Mouse (Mus musculus): ENCODE measurements around the gene Muc4.

Muc4 gene

DNA sequence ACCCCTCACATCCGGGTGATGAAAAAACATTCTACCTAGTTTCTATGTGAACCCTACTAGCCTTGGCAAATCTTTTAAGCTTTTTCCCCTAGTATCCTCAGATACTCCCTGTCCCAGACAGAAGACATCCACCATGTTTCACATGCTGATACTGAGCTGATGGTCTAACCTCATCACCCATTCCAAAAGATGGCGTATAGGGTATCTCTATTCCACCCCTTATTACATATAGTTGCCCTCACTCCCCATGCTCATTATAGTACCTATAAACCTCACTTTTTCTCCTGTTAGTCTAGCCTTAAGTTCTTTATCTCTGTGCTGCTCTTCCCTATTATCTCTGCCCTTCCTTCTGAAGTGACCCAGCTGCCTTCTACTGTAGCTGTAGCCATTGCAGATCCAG lies at the start of gene Muc4:
TSS of gene Muc4 (plus strand) at position 301 of the 400 bp plus-strand sequence.
- no peak for DNase-seq (ENCODE audit: low read depth, low spot score)

DNA sequence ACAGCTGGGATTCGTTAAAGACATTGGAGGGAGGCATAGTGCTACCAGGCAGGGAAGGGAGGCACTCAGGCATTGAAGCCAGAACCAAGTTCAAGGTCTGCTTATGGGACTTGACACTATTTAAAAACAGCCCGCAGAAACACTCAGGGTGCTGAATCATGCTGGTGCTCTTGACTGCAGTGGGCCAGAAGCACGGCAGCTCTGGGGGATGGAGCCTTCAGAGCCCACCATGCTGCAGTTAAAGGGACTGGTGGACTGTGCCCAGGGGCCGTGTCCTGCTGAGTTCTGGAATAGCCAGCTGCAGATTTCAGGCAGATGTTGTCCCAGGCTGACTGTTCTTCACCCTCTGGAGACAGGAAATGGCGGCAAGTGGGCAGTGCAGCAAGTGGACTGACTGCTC lies 49.7 kb upstream of the Muc4 start:
- DNase-seq (ENCODE audit: low read depth, low spot score): no peak

DNA sequence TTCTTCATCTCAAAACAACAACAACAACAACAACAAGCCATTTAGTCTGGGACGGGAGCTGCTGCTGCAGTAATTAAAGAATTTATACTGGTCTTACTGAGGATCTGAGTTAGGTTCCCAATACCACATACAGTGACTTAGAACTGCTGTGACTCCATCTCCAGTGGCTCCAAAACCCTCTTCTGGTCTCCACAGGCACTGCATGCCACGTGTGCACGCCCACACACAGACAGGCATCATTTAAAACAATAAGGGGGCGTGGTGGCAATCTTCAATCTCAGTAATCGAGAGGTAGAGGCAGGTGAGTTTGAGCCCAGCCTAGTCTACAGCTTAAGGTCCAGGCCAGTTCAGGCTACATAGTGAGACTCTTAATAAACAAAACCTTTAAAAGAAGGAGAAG lies 48.5 kb upstream of the Muc4 start:
- DNase-seq (ENCODE audit: low read depth, low spot score): no peak

DNA sequence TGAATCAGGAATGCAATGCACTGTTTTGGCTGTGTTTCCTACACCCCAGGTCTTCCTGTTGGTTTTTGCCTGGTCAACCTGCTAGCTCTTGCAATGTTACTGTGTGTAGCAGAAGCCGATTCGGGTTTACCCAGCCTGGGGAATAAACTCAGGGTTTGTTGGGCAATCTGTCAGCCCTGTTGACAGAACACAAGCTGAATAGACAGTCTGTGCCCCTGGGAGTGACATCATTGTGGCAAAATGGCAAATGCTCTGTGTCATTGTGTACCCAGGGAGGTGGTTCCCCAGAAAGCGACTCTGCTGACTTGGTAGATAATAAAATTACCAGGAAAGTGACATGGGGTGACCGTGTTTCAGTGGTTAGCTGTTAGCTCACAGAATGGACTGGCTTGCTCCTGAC lies 46.9 kb upstream of the Muc4 start:
- no peak for DNase-seq (ENCODE audit: low read depth, low spot score)

DNA sequence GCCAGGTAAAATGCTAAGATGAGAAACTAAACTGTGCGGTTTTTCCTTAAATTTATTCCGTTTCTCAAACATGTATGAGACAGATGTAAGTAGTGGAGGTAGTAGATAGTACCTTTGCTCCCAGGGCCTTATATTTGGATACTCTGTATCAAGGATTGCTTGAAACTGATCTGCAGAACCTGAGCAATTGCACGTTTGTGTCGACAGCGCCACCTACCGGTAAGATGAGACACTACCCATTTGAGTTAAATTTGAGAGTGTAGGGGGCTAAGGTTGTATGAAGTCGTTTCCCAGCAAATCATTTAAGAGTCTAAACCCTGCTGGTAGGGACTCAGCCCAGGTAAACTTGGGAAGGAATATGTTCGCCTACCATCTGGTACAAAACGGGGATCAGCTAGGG lies 46.2 kb upstream of the Muc4 start:
- DNase-seq (ENCODE audit: low read depth, low spot score): peak; percentile 80

DNA sequence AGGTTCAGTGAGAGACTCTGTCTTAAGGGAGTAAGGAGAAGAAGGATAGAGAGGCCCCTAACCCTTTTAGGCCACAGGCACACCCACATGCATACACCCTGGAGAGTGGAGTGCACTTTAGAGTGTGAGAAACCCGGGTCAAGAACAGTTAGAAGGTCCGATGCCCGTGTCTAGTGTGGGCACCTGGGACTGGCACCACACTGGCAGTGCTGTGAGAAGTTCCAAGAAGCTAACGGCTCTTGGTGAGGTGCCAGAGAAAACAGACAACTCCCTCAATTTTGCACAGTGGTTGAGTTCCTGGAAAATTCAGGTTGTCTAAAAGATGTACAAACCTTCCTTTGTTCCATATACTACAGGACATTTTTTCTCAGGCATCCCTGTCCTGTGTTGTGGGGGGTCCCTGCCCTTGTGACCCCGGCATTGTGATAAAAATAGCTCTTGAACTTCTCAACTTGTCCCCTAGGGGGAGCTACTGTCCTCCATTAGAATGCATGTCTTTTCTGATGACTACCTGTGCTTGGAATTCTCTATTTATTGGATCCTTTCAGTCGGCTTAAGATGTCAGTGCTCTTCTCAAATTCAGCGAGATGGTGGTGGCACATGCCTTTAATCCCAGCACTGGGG lies 38.7 kb upstream of the Muc4 start:
- DNase-seq (ENCODE audit: low read depth, low spot score): peak; percentile 76

DNA sequence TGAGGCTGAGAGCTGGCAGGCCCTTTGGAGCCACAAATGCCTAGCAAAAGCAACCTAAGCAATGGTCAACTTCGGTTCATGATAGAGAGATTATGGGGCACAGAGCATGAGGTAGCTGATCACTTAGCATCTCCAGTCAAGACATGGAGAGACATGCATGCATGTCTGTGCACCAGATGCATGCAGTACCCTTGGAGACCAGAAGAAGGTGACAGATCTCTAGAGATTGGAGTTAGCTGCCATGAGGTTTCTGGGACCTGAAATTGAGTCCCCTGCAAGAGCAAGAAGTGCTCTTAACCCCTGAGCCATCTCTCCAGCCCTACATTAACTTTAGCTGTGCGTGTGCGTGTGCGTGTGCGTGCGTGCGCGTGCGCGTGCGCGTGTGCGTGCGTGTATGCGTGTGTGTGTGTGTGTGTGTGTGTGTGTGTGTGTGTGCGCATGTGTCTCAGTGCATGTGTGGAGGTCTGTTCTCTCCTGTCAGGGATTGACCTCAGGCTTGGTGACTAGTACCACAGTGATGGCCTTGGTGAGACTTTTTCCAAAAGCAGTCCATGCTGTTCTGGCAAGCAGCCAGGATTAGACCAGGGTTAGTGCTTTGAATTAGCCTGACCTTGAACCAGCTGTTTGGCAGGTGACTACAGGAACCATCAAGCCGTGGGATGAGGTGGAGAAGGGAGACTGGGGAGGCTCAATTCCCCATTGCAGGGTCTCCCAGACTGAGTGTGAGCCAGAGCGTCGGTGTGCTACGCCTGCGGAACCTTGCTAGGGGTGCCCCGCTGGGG lies 37.8 kb upstream of the Muc4 start:
- no peak for DNase-seq (ENCODE audit: low read depth, low spot score)

DNA sequence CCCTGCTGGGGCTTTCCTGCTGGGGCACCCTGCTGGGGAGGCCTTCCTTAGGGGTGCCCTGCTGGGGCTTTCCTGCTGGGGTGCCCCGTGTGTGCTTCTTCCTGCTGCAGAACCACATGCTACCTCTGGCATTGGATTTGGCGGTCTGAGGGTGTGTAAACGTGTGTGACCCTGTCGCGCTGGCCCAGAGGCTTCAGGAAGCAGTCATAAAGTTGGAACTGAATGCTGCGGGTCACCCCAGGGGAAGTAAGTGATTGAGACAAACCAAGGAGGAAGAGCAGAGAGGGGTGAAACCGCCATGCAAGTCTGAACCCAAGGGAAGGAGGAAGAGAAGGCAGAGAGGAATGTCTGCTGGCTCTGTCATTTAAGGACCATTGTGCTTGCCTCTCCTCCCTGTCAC lies 37.1 kb upstream of the Muc4 start:
- DNase-seq (ENCODE audit: low read depth, low spot score): no peak

DNA sequence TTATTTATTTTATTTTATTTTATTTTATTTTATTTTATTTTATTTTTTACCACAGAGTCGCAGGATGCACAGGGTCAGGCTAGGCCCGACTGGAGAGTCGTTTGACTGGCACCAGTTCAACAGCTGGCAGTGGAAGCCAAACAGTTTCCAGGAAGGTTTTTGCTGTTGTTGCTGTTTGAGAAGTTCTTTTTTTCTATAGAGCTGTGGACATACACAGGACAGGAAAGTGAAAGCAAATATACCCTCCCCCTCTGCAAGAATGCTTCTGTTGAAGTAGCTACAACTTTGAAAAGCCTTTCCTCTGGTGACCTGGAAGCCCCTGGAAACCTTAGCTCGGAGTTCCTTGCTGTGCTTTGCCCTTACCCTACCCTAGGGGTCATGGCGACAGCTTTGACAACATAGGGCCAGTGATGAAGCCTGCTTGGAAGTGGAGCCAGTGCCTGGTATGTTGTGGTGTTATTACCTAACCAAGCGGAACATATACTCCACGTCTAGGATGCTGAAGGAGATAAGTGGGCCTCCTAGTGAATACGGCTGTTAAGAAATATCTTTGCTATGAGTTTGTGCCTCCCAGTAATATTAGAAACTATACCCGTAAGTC lies 32.3 kb upstream of the Muc4 start:
- DNase-seq (ENCODE audit: low read depth, low spot score): no peak

DNA sequence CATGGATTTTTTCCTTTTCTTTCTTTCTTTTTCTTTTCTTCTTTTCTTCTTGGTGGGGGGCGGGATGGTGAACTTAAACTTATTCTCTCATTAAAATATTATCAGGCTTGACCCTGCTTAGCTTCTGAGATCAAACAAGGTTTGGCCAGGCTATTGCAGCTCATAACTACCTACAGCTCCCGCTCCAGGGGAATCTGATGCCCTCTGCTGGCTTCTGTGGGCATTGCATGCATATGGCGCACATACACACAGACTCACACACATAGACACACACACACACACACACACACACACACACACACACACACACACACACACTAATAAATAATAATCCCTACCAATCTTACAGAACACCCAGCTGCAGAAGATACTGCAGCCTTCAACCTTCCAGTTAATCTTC lies 30.1 kb upstream of the Muc4 start:
- no peak for DNase-seq (ENCODE audit: low read depth, low spot score)

DNA sequence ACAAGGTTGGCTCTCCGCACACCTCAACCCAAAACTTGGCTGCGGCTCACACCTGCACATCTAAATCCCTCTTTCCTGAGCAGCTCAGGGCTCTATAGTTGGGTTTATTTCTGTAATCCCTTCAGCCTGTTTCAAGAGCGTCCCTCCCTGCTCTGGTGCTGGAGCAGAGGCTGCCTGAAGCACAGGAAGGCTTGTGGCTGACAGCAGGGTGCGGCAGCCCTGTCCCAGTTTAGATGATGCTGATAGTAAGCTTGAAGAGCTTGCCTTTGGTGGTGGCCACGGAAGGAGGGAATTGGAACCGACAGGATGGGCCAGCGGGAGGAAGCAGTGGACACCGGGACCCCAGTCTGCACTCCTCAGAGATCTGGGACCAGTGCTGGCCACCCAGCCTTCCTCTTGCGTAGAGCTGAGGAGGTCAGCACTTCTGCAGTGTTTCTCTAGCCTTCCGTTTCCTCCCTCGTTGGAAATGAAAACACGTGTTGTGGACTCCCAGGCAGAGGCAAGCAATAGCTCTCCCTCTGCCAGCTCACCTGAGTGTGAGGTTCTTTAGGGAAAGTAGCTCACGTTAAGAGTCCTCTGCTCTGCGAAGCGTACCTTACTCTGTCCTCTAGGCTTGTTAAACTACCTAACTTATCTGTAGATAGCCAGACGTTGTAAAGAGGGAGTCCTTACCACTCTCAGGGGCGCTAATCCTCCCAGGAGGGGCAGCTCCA lies 28.4 kb upstream of the Muc4 start:
- DNase-seq (ENCODE audit: low read depth, low spot score): no peak

DNA sequence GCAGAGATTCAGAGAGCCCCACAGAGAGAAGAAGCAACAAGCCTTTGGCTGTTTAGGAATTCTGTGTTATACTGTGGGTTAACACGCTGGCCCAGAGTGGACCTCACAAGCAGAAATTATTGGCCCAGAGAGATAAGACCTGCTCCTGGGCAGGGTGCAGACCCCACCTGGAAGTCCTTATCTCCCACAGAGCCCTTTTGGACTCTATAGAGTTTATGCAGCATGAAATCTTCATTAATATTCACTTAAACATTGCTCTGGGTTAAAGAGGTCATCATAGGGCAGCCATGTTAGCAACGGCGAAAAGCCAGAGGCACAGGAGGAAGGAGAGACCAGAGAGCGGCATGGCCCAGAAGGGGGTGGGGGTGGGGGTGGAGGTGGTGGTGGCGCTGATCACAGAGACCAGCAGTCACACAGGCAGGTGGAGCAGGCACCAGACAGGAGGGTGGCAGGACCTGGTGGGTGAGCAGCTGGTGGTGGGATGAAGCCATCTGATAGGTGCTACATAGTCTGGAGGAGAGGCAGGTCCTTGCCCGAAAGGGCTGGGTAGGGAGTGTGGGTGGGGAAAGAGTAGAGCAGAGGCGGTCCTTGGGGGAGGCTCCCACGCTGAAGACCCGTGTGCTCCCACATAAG lies 27.7 kb upstream of the Muc4 start:
- no peak for DNase-seq (ENCODE audit: low read depth, low spot score)

DNA sequence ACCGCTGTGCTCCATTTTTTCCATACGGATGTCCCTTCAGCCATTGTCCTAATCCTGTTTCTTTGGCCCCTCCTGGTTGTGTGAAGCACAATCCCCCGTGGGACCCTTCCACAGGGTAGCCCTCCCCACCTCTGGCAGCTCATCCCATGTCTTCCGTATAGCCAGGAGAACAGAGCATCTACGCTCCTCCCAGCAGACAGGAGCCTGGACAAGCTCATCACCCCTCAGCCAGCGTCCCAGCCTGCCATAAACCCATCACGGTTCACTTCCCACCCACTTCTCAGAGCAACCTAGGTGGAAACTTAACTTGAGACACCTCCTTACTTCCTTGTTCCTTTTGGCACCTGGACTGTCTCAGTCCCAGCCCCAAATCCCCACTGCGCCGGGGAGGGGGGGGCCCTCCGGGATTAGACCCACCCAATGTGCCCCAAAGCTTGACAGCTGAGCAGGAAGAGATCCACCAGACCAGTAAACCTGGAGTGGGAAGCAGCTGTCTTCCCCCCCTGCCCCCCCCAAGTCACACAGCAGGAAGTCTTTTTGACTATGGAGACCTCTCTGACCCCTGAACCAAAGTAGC lies 27.1 kb upstream of the Muc4 start:
- DNase-seq (ENCODE audit: low read depth, low spot score): no peak

DNA sequence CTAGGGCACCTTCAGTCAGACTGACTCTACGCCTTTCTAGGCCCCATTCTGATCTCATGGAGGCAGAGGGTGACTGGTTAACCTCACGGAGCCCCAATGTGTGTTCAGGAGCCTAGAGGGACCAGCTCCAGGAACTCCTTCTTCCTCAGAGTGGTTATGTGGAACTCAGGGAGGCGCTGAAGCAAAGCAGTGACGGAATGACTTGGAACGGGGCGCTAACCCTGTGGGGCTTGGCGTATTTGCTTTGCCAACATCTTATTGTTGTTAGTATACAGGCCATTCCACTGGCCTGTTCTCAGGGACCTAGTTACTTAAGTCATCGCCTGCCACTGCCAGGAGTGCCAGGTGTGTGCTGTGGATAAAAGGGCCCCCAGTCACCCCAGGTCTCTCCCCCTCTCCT lies 26.6 kb upstream of the Muc4 start:
- no peak for DNase-seq (ENCODE audit: low read depth, low spot score)

DNA sequence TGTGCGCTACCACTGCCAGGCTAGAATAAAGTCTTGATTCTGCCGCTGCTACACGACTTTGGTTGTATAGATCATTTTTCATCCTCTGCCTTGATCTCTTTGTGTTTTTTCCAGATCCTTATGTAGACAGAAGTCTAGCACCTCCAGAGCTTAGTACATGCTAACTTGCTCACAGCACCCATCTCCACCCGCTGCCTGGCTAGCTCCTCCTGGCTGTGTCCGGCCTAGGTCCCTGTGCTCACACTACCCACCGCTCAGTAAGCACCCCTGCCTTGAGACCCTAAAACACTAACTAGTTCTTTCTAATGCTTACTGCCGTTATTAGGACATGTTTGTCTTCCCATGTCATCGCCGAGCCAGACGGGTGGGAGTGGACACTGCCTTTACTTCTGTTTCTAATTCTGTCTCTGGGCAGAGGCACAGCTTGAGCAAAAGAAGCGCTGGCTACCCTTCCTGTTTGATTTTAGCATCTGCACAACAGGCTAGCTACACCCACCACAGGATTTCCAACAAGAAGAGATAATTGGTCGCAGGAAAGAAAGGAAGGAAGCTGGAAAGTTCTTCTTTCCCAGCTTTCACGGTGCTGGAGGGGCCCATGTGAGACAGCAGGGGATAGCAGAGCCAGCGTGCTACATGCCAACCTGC lies 25.1 kb upstream of the Muc4 start:
- no peak for DNase-seq (ENCODE audit: low read depth, low spot score)

DNA sequence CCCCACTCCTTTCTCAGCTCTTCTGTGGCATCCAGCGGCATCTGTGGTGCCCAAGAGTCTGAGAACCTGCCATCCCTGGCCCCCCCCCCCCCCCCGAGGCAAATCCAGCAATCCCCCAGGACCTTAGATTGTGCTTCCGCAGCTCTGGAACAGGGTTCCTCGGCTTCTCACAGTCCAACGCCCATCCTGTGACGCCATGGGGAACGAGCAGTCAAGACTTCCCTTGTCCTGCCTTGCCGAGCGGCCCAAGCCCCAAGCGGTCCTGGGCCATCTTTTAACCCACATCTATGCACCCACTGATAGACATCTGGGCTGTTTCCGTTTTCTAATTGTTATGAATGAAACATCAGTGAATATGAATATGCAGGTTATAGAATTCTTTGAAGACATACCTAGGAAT lies 23.5 kb upstream of the Muc4 start:
- DNase-seq (ENCODE audit: low read depth, low spot score): no peak

DNA sequence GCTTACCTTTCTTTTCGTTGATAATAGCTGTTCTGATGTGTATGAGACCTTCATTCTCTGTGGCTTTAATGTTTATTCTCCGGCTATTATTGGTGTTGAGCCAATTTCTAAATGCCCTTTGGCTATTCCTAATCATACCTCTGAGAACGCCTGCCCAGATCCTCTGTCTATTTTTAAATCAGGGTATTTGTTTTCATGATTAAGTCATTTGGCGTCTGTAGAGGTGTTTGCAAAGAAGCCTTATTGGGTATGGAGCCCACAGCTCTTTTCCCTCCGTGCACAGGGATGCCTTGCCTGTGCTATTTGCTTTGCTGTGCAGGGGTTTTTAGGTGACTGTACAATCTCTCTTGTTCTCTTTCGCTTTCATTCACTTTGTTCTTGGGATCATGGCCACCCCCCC lies 22.1 kb upstream of the Muc4 start:
- DNase-seq (ENCODE audit: low read depth, low spot score): no peak

DNA sequence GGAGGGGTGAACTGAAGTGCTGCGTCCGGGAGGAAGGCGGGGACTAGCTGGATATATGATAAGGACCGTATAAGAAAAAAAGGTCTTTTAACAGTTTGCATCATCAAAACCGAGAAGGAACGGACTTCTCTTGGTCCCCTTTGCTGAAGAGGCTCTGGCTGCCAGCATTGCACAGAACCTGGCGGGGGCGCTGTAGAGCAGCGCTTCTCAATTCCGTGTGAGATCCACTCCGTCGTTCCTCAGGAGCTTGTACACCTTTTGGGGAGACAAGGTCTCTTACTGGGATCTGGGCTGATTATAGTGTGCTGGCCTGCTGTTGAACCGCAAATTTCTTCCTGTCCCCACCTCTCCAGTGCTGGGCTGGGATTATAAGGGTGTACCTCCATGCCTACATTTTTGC lies 20.3 kb upstream of the Muc4 start:
- peak; percentile 72 for DNase-seq (ENCODE audit: low read depth, low spot score)

DNA sequence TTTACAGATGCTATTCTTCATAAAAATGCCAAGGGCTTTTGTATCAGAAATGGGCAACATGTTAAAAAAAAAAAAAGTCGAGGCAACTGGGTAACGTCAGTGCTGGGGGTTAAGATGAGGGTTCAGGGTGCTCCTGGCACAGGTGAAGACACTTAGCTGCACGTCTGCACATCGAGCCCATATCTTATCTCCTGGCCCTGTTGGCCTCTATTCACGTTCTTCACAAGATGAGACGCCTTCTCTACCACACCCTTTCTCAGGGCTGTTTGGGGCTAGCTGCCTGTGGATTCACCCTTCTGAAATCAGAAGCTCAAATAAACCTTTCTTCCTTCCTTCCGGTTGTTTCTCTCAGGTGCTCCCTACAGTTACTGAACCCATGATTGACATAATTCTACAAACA lies 12.5 kb upstream of the Muc4 start:
- no peak for DNase-seq (ENCODE audit: low read depth, low spot score)

DNA sequence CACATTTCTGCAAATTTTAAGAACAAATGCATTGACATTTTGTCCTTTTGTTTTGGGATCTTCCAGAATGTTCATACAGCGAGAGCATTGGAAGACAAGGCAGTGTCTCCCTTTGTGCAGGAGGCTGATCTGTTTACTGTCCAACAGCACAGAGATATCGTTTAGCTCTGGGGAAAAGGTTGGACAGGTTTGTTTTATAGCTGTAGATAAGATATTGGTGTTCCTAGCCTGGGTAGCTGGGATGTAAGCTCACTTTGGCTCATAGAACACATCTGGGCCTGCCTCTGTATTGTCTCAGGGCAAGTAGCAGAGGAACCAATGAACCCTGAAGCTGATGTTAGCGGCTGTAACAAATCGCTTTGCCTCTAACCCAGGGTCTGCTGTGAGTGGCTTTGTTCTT lies 11.9 kb upstream of the Muc4 start:
- DNase-seq (ENCODE audit: low read depth, low spot score): no peak

DNA sequence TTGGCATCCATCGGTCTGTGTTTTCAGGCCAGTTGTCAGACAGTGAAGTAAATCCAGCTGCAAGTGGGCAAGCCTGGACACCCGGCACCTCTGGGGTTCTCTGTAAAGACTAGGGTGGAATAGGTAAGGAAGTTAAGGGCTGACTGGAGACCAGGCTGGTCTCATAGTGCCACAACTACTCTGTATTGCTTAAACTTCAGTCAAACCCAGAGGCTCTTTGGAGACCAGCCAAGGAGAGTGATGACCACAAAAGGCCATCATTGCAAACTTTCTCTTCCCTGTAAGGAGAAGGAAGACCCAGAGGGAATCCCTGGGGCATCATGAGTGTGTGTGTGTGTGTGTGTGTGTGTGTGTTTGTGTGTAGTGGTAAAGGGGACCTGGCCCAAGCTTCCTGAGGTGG lies 11.4 kb upstream of the Muc4 start:
- DNase-seq (ENCODE audit: low read depth, low spot score): no peak

Measured in mesoderm, embryonic 11.5 days (tissue).